Mouse (Mus musculus) adrenal gland, postnatal 25 days (tissue): ENCODE measurements around the gene Ncln. TPM values are rescaled to one million over a fixed set of nuclear protein-coding genes. Genes with fewer than 3 reads are reported as not detected.
"Not testable (repeated sequence)": the region's sequence is repeated elsewhere in the genome, so short reads cannot be mapped to it uniquely, and the experiment has no call there.

Source experiments
- DNase-seq: peaks from one replicate; pipeline ENCODE4 v3.0.0; 2021; ENCODE audit warnings: mixed read lengths
- microRNA-seq, 2 experiments: library from miRNA; unstranded; fragments of <30 nt; microRNA quantifications; one replicate each; pipeline ENCODE4 v1.2.0; 2021
- total RNA-seq: library from RNA; stranded (reverse); gene quantifications from 2 replicates; pipeline ENCODE4 v1.2.3, GENCODE M21; 2021

Ncln gene
- total RNA-seq, 1 experiment from 2014 or later, result 128 TPM

DNA sequence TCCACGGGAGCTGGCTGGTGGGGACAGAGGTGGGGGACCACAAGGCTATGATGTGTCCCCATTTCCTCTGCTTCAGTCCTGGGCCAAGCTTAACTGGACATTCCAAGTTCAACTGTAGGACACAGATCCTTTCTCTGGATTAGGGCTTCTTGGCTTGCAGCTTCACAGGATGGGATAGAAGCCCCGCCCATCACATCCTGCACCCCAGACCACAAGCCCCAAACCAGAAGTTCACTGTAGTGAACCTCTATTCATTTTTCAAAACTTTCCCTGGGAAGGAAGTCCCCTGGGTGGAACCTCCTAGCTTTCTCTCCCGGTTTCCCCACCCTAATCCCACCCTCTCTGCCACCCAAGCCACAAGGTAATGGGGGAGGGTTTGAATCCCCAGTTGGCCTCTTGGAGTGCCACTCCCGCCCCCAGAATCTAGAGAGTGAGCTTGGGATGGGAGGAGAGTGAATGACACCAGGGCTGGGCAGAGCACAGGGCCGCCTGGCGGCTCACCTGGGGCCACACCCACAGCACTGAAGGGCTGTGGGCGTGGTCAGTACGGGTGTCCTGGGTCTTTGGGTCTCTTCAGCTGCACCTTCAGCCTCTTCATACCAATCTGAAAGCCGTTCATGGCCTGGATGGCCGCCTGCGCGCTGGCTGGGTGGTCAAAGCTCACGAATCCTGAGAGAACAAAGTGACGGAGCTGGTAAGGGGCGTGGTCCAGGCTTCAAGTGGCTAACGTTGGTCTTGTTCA lies 34.3 kb downstream of the Ncln start:
- DNase-seq, result no peak

GRCm38 (mm10) chr10:81460951-81461350 lies 35.2 kb downstream of the Ncln start:
- no peak for DNase-seq

- DNase-seq, result no peak
These were observed 35.7 kb downstream of the Ncln start for GRCm38 (mm10) chr10:81460471-81460870.

DNA sequence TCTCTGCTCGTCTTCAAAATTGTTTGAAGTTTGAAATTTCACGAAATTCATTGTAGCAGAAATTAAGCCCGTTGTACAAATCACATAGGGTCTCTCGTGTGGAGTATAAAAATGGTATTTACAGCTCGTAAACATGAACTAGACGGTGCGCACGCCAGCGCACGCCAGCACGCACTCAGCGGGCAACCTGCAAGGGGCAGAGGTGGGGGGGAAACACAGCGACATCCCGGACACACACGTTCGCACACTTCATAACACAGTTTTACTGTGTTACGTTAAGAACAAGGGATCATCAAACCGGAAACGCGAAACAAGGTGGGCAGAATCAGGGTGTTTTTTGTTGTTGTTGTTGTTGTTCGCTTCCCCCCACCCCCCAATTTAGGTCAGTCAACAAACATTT lies 36.8 kb downstream of the Ncln start:
- DNase-seq, result no peak

DNA sequence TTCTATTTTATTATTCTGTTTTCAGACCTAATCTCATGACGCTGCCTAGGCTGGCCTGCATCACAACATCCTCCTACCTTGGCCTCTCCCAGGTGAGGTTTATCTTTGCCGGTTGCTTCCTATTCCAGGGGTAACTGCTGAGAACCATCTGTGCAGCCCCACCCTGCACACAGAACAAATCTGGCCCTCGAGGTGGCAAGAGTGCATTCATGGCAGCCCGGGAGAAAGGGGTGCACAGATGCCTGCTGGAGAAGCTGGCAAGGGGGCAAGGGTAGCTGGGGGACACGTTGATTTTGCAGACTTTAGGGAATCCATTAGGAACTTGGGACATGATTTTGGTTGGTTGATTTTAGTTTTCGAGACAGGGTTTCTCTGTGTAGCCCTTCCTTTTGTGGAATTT lies 37.9 kb downstream of the Ncln start:
- DNase-seq, result no peak

- no peak for DNase-seq
These were observed 38.6 kb downstream of the Ncln start for GRCm38 (mm10) chr10:81457624-81458023.

- no peak for DNase-seq
These were observed 39.1 kb downstream of the Ncln start for GRCm38 (mm10) chr10:81456983-81457563.

- no peak for DNase-seq
These were observed 40.9 kb downstream of the Ncln start, which contains the start of gene Nfic for GRCm38 (mm10) chr10:81455181-81455895. Gene Nfic, minus strand, starts transcription at chr10:81455635.

- DNase-seq, result no peak
These were observed 42.1 kb downstream of the Ncln start for GRCm38 (mm10) chr10:81454106-81454505.

DNA sequence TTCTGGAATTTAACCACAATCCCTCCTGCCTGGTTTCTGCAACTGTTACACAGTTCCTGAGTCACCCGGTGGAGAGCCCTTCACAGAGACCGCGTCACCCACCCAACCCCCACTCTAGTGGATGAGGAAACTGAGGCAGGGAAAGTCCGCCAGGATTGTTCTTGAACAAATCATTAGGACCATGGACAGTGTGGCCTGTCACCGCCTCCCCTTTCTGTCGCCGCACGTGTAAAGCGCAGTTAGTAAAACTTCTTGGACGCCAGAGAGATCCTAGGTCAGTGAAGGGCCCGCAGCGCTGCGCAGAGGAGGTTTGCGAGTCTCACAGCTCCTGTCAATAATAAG lies 43.3 kb downstream of the Ncln start:
- no peak for DNase-seq

GRCm38 (mm10) chr10:81452237-81452946 lies 43.8 kb downstream of the Ncln start:
- no peak for DNase-seq

DNA sequence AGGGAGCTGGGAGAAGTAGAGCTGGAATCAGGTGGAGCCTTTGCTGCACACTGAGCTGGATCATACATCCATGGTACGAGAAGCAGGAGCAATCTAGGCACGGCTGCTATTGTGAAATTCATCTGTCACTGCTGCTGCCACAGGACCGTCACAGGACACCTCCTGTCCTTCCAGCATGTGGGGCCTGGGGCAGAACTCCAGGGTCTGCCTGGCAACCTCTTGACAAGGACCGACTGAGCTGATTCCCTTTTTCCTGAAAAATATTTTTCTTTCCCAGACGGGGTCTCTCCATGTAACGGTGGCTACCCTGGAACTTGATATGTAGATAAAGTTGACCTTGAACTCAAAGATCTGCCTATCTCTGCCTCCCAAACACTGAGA lies 44.8 kb downstream of the Ncln start:
- DNase-seq, result no peak

GRCm38 (mm10) chr10:81450641-81451364 lies 45.4 kb downstream of the Ncln start:
- no peak for DNase-seq

- DNase-seq, result peak; percentile 78
These were observed 46.1 kb downstream of the Ncln start for GRCm38 (mm10) chr10:81450140-81450539.

GRCm38 (mm10) chr10:81445516-81445915 lies 50.7 kb downstream of the Ncln start:
- not testable (repeated sequence) for DNase-seq

DNA sequence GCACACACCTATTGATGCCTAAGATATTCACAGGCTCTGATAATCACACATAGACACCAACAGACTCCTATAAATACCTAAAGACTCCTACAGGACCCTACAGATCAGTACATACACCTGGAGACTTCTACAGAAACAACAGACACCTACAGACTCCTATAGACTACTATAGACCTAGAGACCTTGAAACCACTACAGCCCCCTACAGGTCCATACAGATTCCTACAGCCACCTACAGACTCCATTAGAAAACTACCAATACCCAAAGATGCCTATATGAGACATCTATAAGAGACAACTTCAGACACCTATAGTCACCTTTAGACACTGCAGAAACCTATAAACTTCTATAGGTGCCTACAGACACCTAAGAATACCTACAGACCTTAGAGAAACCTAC lies 55.2 kb downstream of the Ncln start:
- no peak for DNase-seq

Small RNAs within 50 kb of the gene (microRNA-seq; reads per million reads assigned to microRNA genes)
- gene Gm25595, result 0 reads per million in 2 experiments

Other genes with a start within 250 kb of the Ncln start
- gene Matk, start 243.5 kb downstream of the Ncln start, total RNA-seq, result 0.82 and 1.4 TPM in 2 replicates
- 116 and 128 TPM in 2 replicates for gene Mrpl54, start 229.5 kb downstream of the Ncln start, total RNA-seq
- gene Apba3, start 229.4 kb downstream of the Ncln start, total RNA-seq, result 70.4 and 110 TPM in 2 replicates
- gene Tjp3, start 204.8 kb downstream of the Ncln start, total RNA-seq, result 0.18 TPM in 1 of 2 replicates, not detected in the other
- 44.6 and 51.8 TPM in 2 replicates for gene Pip5k1c, start 203.4 kb downstream of the Ncln start, total RNA-seq
- 44.0 and 45.7 TPM in 2 replicates for gene Cactin, start 175.3 kb downstream of the Ncln start, total RNA-seq
- 65.7 and 69.5 TPM in 2 replicates for gene Tbxa2r, start 167.7 kb downstream of the Ncln start, total RNA-seq
- 4.5 and 4.7 TPM in 2 replicates for gene Gipc3, start 153.1 kb downstream of the Ncln start, total RNA-seq
- 102 and 111 TPM in 2 replicates for gene Hmg20b, start 145.9 kb downstream of the Ncln start, total RNA-seq
- 14.3 and 21.6 TPM in 2 replicates for gene Mfsd12, start 138.9 kb downstream of the Ncln start, total RNA-seq
- 1.4 and 2.4 TPM in 2 replicates for gene 4930404N11Rik, start 130.6 kb downstream of the Ncln start, total RNA-seq
- 49.3 and 51.6 TPM in 2 replicates for gene Fzr1, start 117.9 kb downstream of the Ncln start, total RNA-seq
- 48.4 and 52.7 TPM in 2 replicates for gene Dohh, start 112.0 kb downstream of the Ncln start, total RNA-seq
- gene Gm48551, start 111.9 kb downstream of the Ncln start, total RNA-seq, result 1.7 TPM in 2 replicates
- 1.5 TPM in 1 of 2 replicates, not detected in the other for gene Gm48552, start 107.4 kb downstream of the Ncln start, total RNA-seq
- gene Smim24, start 103.3 kb downstream of the Ncln start, total RNA-seq, result 1.4 TPM in 1 of 2 replicates, not detected in the other
- 100 and 129 TPM in 2 replicates for gene Nfic, start 40.8 kb downstream of the Ncln start, total RNA-seq
- gene Celf5, start 13.7 kb downstream of the Ncln start, total RNA-seq, result 0.43 and 1.2 TPM in 2 replicates
- gene S1pr4, start 3.7 kb upstream of the Ncln start, total RNA-seq, result 0.85 and 1.4 TPM in 2 replicates
- 0.61 TPM in 1 of 2 replicates, not detected in the other for gene Gna15, start 27.8 kb upstream of the Ncln start, total RNA-seq
- gene Gna11, start 48.8 kb upstream of the Ncln start, total RNA-seq, result 76.8 and 77.9 TPM in 2 replicates
- 983 and 1,070 TPM in 2 replicates for gene Aes, start 63.1 kb upstream of the Ncln start, total RNA-seq
- gene Tle2, start 78.2 kb upstream of the Ncln start, total RNA-seq, result 52.8 and 67.8 TPM in 2 replicates
- gene Tle6, start 104.7 kb upstream of the Ncln start, total RNA-seq, result 26.4 and 37.4 TPM in 2 replicates
- gene BC025920, start 109.9 kb upstream of the Ncln start, total RNA-seq, result 2.4 and 2.6 TPM in 2 replicates
- 28.3 and 30.2 TPM in 2 replicates for gene Sirt6, start 131.4 kb upstream of the Ncln start, total RNA-seq
- gene Ankrd24, start 132.1 kb upstream of the Ncln start, total RNA-seq, result 30.5 and 37.8 TPM in 2 replicates
- 3.2 and 3.6 TPM in 2 replicates for gene Gm10778, start 152.7 kb upstream of the Ncln start, total RNA-seq
- gene Zfp433, start 208.4 kb upstream of the Ncln start, total RNA-seq, result 6.9 and 9.4 TPM in 2 replicates